Mouse (Mus musculus) midbrain, embryonic 10.5 days (tissue): ENCODE data around the gene Tenm4. TPM values are rescaled to one million over a fixed set of nuclear protein-coding genes. Genes with fewer than 3 reads are reported as not detected.

ENCODE experiments used
- DNase-seq: peaks from one replicate; pipeline ENCODE4 v3.0.0-alpha.2; 2017; ENCODE audit warnings: low spot score
- H3K27ac ChIP-seq: fragments of 300-500 bp; sonication (generic); replicated peaks from 2 replicates; pipeline ENCODE4 v1.5.1; 2016; ENCODE audit warnings: mild to moderate bottlenecking
- H3K27me3 ChIP-seq: fragments of 300-500 bp; sonication (generic); 2 replicates; pipeline ENCODE4 v1.6.1; 2016; ENCODE audit warnings: low read depth, mild to moderate bottlenecking; ENCODE audit not compliant: poor library complexity, severe bottlenecking
- H3K36me3 ChIP-seq: fragments of 300-500 bp; sonication (generic); 2 replicates; pipeline ENCODE4 v1.6.1; 2016; ENCODE audit warnings: mild to moderate bottlenecking, moderate library complexity
- H3K4me1 ChIP-seq: fragments of 300-500 bp; sonication (generic); 2 replicates; pipeline ENCODE4 v1.6.1; 2016
- H3K4me3 ChIP-seq: fragments of 300-500 bp; sonication (generic); 2 replicates; pipeline ENCODE4 v1.5.1; 2016; ENCODE audit warnings: mild to moderate bottlenecking, moderate library complexity
- H3K9me3 ChIP-seq: fragments of 300-500 bp; sonication (generic); replicated peaks from 2 replicates; pipeline ENCODE4 v1.6.1; 2016; ENCODE audit warnings: mild to moderate bottlenecking
- WGBS: fragments of 180-500 bp; shearing (Covaris S2); methylation state at CpG from one replicate; pipeline ENCODE4 v1.1.7; 2016; 5-methylcytosine and 5-hydroxymethylcytosine counted together
- polyA plus RNA-seq: library from polyadenylated mRNA; unstranded; fragments of >200 nt; fragmentation: Nextera tagmentation; extraction: Ambion mirVana; gene quantifications from 2 replicates; pipeline ENCODE4 v1.2.1, GENCODE M21; 2016

The Tenm4 gene
- polyA plus RNA-seq, 1 experiment from 2014 or later: 27.4 TPM

- WGBS: 84% methylated on average over 14 of the region's 14 CpGs
- DNase-seq: no peak
- H3K9me3 ChIP-seq: no peaks in the 10 kb centered on the region
- peaks cover 19% of the 10 kb centered on the region for H3K4me1 ChIP-seq
- H3K27me3 ChIP-seq: no peaks in the 10 kb centered on the region
- H3K36me3 ChIP-seq: no peaks in the 10 kb centered on the region
- no peak overlapping the region for H3K4me3 ChIP-seq
- H3K27ac ChIP-seq: no peak overlapping the region
Measured at GRCm38 (mm10) chr7:96511953-96512511, 341.0 kb downstream of the Tenm4 start.

- Histone ChIP-seq H3K36me3 (no peaks in the 10 kb centered on the region), H3K27ac (no peak overlapping the region), H3K27me3 (peaks cover 8% of the 10 kb centered on the region), H3K9me3 (no peaks in the 10 kb centered on the region), H3K4me3 (no peak overlapping the region), H3K4me1 (0 out of 2 replicates have a peak, but pooled peaks cover 3% of the 10 kb centered on the region)
- 4% methylated on average over 2 of the region's 2 CpGs for WGBS
- DNase-seq: no peak
Measured at GRCm38 (mm10) chr7:96519216-96519615, 348.2 kb downstream of the Tenm4 start.

GRCm38 (mm10) chr7:96521956-96522355, 350.9 kb downstream of the Tenm4 start:
- 82% methylated on average over 7 of the region's 7 CpGs for WGBS
- Histone ChIP-seq H3K36me3 (no peaks in the 10 kb centered on the region), H3K4me1 (0 out of 2 replicates have a peak, but pooled peaks cover 3% of the 10 kb centered on the region), H3K4me3 (no peak overlapping the region), H3K27ac (no peak overlapping the region), H3K27me3 (peaks cover 8% of the 10 kb centered on the region), H3K9me3 (no peaks in the 10 kb centered on the region)
- DNase-seq: no peak

GRCm38 (mm10) chr7:96523673-96524072, 352.6 kb downstream of the Tenm4 start:
- H3K4me1 ChIP-seq: 0 out of 2 replicates have a peak, but pooled peaks cover 3% of the 10 kb centered on the region
- no peak overlapping the region for H3K27ac ChIP-seq
- DNase-seq: no peak
- no peaks in the 10 kb centered on the region for H3K9me3 ChIP-seq
- H3K27me3 ChIP-seq: peaks cover 11% of the 10 kb centered on the region
- no peaks in the 10 kb centered on the region for H3K36me3 ChIP-seq
- H3K4me3 ChIP-seq: no peak overlapping the region
- 86% methylated on average over 2 of the region's 2 CpGs for WGBS

- WGBS: 85% methylated on average over 8 of the region's 8 CpGs
- Histone ChIP-seq H3K27ac (no peak overlapping the region), H3K9me3 (no peaks in the 10 kb centered on the region), H3K4me1 (0 out of 2 replicates have a peak, but pooled peaks cover 3% of the 10 kb centered on the region), H3K4me3 (no peak overlapping the region), H3K27me3 (peaks cover 11% of the 10 kb centered on the region), H3K36me3 (no peaks in the 10 kb centered on the region)
- DNase-seq: no peak
Measured at GRCm38 (mm10) chr7:96524486-96525205, 353.6 kb downstream of the Tenm4 start.

GRCm38 (mm10) chr7:96525344-96525743, 354.3 kb downstream of the Tenm4 start:
- no peak for DNase-seq
- H3K4me3 ChIP-seq: no peak overlapping the region
- WGBS: 57% methylated on average over 1 of the region's 1 CpGs
- H3K4me1 ChIP-seq: 0 out of 2 replicates have a peak, but pooled peaks cover 4% of the 10 kb centered on the region
- H3K27me3 ChIP-seq: peaks cover 11% of the 10 kb centered on the region
- no peaks in the 10 kb centered on the region for H3K36me3 ChIP-seq
- H3K27ac ChIP-seq: no peak overlapping the region
- H3K9me3 ChIP-seq: no peaks in the 10 kb centered on the region

GRCm38 (mm10) chr7:96530571-96531426, 359.8 kb downstream of the Tenm4 start:
- peaks cover 30% of the 10 kb centered on the region for H3K4me1 ChIP-seq
- DNase-seq: no peak
- H3K4me3 ChIP-seq: no peak overlapping the region
- H3K27ac ChIP-seq: no peak overlapping the region
- no peaks in the 10 kb centered on the region for H3K36me3 ChIP-seq
- WGBS: 38% methylated on average over 10 of the region's 10 CpGs
- H3K9me3 ChIP-seq: no peaks in the 10 kb centered on the region
- H3K27me3 ChIP-seq: peaks cover 9% of the 10 kb centered on the region

GRCm38 (mm10) chr7:96531954-96532737, 361.1 kb downstream of the Tenm4 start:
- DNase-seq: no peak
- Histone ChIP-seq H3K27me3 (peaks cover 11% of the 10 kb centered on the region), H3K36me3 (no peaks in the 10 kb centered on the region), H3K9me3 (no peaks in the 10 kb centered on the region), H3K4me1 (peaks cover 37% of the 10 kb centered on the region), H3K27ac (peak overlapping the region; percentile 1; the same call in 1 of the 2 replicates), H3K4me3 (no peak overlapping the region)
- WGBS: 54% methylated on average over 5 of the region's 5 CpGs

- H3K4me3 ChIP-seq: no peak overlapping the region
- peaks cover 18% of the 10 kb centered on the region for H3K27me3 ChIP-seq
- H3K9me3 ChIP-seq: no peaks in the 10 kb centered on the region
- H3K4me1 ChIP-seq: peaks cover 37% of the 10 kb centered on the region
- 77% methylated on average over 5 of the region's 5 CpGs for WGBS
- no peak for DNase-seq
- no peaks in the 10 kb centered on the region for H3K36me3 ChIP-seq
- H3K27ac ChIP-seq: peak overlapping the region; percentile 1; the same call in 1 of the 2 replicates
Measured at GRCm38 (mm10) chr7:96532804-96533400, 361.9 kb downstream of the Tenm4 start.

GRCm38 (mm10) chr7:96536313-96536880, 365.4 kb downstream of the Tenm4 start:
- DNase-seq: no peak
- Histone ChIP-seq H3K4me1 (peaks cover 33% of the 10 kb centered on the region), H3K9me3 (no peaks in the 10 kb centered on the region), H3K4me3 (no peak overlapping the region), H3K27me3 (peaks cover 14% of the 10 kb centered on the region), H3K27ac (no peak overlapping the region), H3K36me3 (no peaks in the 10 kb centered on the region)
- 49% methylated on average over 9 of the region's 9 CpGs for WGBS

- H3K27me3 ChIP-seq: peaks cover 8% of the 10 kb centered on the region
- H3K4me1 ChIP-seq: peaks cover 15% of the 10 kb centered on the region
- no peak for DNase-seq
- H3K9me3 ChIP-seq: no peaks in the 10 kb centered on the region
- H3K36me3 ChIP-seq: no peaks in the 10 kb centered on the region
- H3K27ac ChIP-seq: peak overlapping the region; percentile 13; the same call in 1 of the 2 replicates
- no peak overlapping the region for H3K4me3 ChIP-seq
- 85% methylated on average over 4 of the region's 4 CpGs for WGBS
Measured at GRCm38 (mm10) chr7:96539248-96540034, 368.4 kb downstream of the Tenm4 start.
